Mouse (Mus musculus): ENCODE measurements at regions not wholly inside any gene's neighbourhood (a gene's known extent, or its start where the extent isn't known, plus 50 kb on each side); places are given as distances from the start of the nearest gene placed in this dataset.

- TF ChIP-seq CTCF (IDR thresholded peaks at IDR 0.05; ENCODE audit: low read depth) (no peak), EP300 (IDR thresholded peaks at IDR 0.05; ENCODE audit: low read depth) (no peak)
Observed at GRCm38 (mm10) chr13:44635221-44636007, 93.9 kb upstream of the Jarid2 start.

All from heart, postnatal 0 days (tissue).